Mouse (Mus musculus): ENCODE data around the gene Pim1. TPM values are rescaled to one million over a fixed set of nuclear protein-coding genes. Genes with fewer than 3 reads are reported as not detected.

The Pim1 gene
- total RNA-seq, 2 experiments from 2014 or later: 11.1 to 17.5 TPM

DNA sequence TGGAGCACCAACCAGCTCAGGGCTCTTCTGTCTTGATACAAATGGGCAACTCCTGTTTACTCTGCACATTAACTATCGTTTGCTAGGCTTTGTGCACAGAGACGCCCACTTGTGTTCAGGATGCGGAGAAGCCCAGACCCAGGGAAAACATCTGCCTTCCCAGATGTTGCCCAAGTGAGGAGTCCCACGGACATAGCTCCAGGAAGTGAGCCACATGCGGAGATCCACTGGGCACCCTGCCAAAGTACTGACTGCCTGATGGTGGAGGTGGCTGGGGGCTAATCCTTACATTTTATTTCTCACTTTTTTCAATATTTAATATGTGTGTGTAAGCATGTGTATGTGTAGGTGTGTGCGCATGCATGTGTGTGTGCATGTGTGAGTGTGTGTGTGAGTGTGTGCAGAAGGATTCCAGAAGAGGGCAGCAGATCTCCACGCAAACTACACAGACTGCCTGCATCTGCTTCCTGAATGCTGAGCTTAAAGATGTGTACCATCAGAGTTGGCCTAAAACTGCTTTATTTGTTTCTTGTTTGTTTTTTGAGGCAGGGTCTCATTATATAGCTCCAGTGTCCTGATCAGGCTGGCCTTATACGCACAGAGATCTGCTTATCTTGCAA, 38.1 kb downstream of the Pim1 start:
- no peak for DNase-seq

DNA sequence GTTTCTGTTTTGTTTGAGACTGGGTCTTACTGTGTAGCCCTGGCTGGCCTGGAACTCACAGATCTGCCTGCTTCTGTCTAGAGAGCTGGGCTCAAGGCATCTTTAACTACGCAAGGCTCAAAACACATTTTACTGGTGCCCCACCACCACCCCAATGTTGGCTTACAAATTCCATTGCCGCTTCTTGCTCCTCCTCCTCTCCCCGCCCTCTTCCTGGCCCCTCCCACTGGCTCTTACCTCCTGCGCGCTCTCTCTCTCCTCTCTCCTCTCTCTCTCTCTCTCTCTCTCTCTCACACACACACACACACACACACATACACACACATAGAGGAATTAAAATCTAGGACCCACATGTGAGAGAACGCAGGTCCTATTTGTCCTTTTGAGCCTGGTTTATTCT, 40.0 kb downstream of the Pim1 start:
- DNase-seq: no peak

DNA sequence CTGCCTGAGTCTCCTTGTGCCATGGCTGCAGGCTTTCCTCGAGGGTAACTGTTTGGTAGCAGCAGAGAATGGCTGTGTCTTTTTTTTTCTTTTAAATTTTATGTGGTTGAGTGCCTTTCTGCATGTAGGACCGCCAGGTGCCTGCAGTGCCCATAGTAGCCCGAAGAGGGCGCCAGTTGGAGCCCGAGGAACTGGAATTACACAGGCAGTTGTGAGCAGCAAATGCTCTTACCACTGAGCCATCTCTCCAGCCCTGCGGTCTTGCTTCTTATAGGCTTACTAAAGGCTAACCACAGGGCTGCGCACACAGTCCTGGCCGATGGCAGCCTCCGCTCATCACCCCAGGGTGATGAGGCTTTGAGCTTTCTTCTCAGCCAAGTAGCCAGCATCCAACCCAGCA, 40.7 kb downstream of the Pim1 start:
- DNase-seq: no peak

DNA sequence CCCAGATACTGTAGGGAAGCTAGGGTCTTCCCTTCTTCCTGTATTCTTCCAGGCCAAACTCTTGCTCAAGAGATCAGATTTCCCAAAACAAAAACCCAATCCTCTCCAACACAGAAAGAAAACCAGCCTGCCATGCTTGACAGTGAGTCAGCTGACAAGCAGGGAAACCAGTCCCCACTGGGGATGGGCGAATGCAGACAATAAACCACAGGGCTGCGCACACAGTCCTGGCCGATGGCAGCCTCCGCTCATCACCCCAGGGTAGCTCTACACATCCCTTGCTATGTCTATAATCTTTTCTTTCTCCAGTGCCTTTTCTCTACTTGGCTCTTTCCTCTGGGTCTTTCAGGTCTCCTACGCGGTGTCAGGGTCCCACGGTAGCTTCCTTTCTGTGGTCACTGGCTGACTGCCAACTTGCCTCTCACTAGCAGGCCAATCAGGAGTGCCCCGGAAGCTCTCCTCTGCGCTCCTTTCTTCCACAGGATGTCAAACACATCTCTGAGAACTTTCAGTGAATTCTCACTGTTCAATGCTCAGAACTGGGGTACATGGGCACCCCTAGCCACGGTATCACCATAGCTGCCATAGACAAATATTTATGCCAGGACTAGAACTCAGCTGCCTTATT, 41.3 kb downstream of the Pim1 start:
- DNase-seq: no peak

DNA sequence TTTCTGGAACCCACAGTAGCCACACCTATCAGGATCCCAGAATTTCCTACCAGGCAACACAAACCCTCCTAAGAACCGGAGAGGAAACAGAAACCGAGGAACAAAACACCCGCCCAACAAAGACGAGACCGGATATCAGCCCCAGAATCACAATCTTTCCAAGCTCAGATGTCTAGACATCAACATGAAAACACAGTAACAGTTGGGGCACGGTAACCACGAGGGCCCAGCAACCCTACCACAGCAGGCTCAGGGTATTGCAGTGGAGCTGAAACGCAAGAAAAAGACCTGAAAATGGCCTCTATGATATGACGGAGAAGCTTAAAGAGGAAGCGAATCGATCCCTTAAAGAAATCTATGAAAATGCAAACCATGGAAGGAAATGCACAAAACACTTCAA, 43.3 kb downstream of the Pim1 start:
- DNase-seq: no peak

DNA sequence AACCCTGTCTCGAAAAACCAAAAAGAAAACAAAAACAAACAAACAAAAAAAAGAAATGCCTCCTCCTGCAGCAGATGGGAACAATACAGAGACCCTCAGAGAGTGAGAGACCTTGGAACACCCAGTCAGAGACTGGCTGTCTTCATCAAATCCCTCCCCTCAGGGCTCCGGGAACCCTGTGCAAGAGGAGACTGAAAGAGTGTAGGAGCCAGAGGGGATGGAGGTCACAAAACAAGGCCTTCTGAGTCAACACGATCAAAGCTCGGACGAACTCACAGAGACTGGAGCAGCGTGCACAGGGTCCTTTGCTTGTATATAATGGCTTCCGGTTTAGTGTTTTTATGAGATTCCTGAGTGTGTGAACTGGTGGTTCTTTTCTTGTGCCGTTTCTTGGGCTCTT, 49.9 kb downstream of the Pim1 start:
- DNase-seq: no peak

DNA sequence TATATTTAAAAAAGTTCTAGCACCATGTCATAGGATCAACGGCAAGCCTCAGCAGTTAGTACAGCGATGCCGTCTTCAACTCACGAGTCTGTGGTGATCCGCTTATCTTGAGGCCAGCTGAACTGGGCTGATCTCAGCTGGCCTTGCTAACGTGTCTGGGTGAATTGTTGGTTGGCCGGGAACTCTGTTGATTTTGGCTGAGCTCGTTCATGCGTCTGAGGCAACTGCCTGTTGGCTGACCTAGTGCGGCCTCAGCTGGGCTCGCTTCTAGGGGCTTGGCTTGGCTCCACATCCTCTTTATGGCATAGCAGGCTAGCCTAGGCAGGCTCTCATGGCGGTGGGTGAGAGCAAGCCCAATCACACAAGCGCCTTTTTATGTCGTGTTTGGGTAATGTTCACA, 50.9 kb downstream of the Pim1 start:
- peak; percentile 83 for DNase-seq

DNA sequence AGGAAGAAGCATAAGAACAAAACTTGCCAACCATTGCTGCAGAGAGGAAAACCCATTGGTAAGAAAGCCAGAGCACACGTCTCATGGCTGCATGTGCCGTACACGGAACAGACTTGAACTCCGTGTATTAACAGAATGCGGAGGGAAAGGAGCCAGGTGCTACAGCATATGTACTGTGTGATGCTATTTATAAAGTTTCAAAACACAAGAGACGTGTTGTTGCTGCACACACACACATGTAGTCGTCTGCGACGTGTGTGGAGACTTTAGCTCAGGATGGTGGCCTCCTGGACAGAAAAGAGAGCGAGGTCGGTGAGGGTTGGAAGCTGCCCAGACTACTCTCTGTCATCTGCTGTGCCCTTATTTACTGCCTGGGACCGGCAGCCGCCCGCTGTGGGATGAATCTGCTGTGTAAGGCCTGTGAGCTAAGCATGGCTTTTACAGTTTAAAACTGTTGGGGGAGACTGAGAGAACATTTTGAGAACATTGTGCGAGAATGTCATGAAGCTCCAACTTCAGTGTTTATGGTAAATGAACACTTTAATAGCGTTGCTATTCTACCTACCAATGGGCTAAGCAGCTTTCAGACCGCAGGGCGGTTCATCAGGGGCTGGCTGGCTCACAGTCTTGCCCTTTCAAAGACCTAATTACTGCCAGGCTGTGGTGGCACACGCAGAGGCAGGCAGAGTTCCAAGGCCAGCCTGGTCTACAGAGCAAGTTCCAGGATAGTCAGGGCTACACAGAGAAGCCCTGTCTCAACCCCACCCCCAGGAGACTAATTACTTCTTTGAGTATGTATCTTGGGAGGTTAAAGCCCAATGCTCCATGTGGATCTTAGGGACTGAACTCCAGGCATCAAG, 52.5 kb downstream of the Pim1 start:
- DNase-seq: no peak

DNA sequence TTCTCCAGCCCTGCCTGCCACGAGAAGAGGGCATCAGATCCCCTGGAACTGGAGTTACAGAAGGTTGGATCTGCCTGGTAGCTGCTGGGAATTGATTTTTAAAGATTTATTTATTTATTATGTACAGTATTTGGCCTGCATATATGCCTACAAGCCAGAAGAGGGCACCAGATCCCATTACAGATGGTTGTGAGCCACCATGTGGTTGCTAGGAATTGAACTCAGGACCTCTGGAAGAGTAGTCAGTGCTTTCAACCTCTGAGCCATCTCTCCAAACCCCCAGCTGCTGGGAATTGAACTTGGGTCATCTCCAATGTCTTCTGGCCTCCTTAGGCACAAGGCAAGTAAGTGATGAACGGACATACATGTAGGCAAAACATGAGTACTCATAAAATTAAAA, 53.5 kb downstream of the Pim1 start:
- no peak for DNase-seq

DNA sequence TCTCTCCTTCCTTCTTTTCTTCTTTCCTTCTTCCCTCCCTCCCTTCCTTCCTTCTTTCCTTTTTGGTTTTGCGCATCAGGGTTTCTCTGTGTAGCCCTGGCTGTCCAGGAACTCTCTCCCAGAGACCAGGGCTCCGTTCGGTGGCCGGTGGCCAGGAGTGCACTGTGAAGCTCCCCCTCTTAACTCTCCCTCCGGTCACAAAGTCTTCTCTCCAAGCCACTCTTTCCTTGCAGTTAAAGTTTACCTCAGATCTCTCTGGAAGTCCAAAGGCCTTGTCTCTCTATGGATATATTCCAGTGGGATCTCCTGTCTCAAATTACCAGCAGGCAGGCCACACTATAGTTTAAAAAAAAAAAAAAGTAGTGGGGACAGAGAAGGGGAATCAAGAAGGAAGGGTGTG, 54.7 kb downstream of the Pim1 start:
- DNase-seq: no peak

Other genes starting within 250 kb of the Pim1 start
- gene Ppil1, start 226.6 kb upstream of the Pim1 start, total RNA-seq (2021): 1 to 10 TPM; 7.8 TPM
- gene BC004004, start 222.0 kb upstream of the Pim1 start, total RNA-seq (2021): 100 to 1,000 TPM; 102 to 122 TPM
- gene Pi16, start 173.1 kb upstream of the Pim1 start, total RNA-seq (2021): 10 to 100 TPM; 27.9 to 47.2 TPM
- gene Mtch1, start 142.8 kb upstream of the Pim1 start, total RNA-seq (2021): 100 to 1,000 TPM; 104 to 106 TPM
- gene Fgd2, start 129.8 kb upstream of the Pim1 start, total RNA-seq (2021): 1 to 10 TPM; 1.2 to 1.6 TPM
- gene Gm17657, start 58.9 kb downstream of the Pim1 start, total RNA-seq (2021): not detected
- 1 to 10 TPM; 8.1 to 8.5 TPM for gene Tbc1d22b, start 59.0 kb downstream of the Pim1 start, total RNA-seq (2021)
- gene Tmem217, start 61.6 kb downstream of the Pim1 start, total RNA-seq (2021): not detected
- gene Rnf8, start 124.0 kb downstream of the Pim1 start, total RNA-seq (2021): 10 to 100 TPM; 18.1 to 21.0 TPM
- 1 to 10 TPM in 1 of 2 experiments, under 1 TPM in 1; 0.67 to 1.0 TPM for gene Gm28043, start 124.1 kb downstream of the Pim1 start, total RNA-seq (2021)
- 10 to 100 TPM; 31.1 to 34.2 TPM for gene Cmtr1, start 169.8 kb downstream of the Pim1 start, total RNA-seq (2021)
- 1 to 10 TPM; 5.0 to 6.6 TPM for gene Ccdc167, start 226.3 kb downstream of the Pim1 start, total RNA-seq (2021)

All from gastrocnemius, postnatal 25 days (tissue).